Mouse (Mus musculus) forebrain, embryonic 13.5 days (tissue): ENCODE measurements around the gene Med24. TPM values are rescaled to one million over a fixed set of nuclear protein-coding genes. Genes with fewer than 3 reads are reported as not detected.

Experiments
- ATAC-seq: fragments of 200-750 bp; cut with Nextera tagmentation; 2 replicates; pipeline ENCODE4 v1.8.0; 2017
- H3K27ac ChIP-seq: fragments of 300-500 bp; sonication (generic); 2 replicates; pipeline ENCODE4 v1.5.1; 2015; ENCODE audit warnings: inconsistent platforms, mild to moderate bottlenecking, moderate library complexity
- H3K27me3 ChIP-seq: fragments of 300-500 bp; sonication (generic); 2 replicates; pipeline ENCODE4 v1.6.1; 2015; ENCODE audit warnings: mild to moderate bottlenecking, inconsistent platforms
- H3K36me3 ChIP-seq: fragments of 300-500 bp; sonication (generic); 2 replicates; pipeline ENCODE4 v1.6.1; 2015; ENCODE audit warnings: mild to moderate bottlenecking, inconsistent platforms; ENCODE audit not compliant: poor library complexity, severe bottlenecking
- H3K4me1 ChIP-seq: fragments of 300-500 bp; sonication (generic); 2 replicates; pipeline ENCODE4 v1.6.1; 2015; ENCODE audit warnings: inconsistent platforms
- H3K4me2 ChIP-seq: fragments of 300-500 bp; sonication (generic); 2 replicates; pipeline ENCODE4 v1.6.1; 2015; ENCODE audit warnings: inconsistent platforms, mild to moderate bottlenecking, moderate library complexity
- H3K4me3 ChIP-seq: fragments of 300-500 bp; sonication (generic); 2 replicates; pipeline ENCODE4 v1.5.1; 2015; ENCODE audit warnings: mild to moderate bottlenecking, inconsistent platforms
- H3K9ac ChIP-seq: fragments of 300-500 bp; sonication (generic); 2 replicates; pipeline ENCODE4 v1.6.1; 2015; ENCODE audit warnings: mild to moderate bottlenecking, inconsistent platforms
- H3K9me3 ChIP-seq: fragments of 300-500 bp; sonication (generic); replicated peaks from 2 replicates; pipeline ENCODE4 v1.6.1; 2016; ENCODE audit warnings: inconsistent platforms
- WGBS: fragments of 180-500 bp; shearing (Covaris S2); methylation state at CpG from one replicate; pipeline ENCODE4 v1.1.7; 2015; 5-methylcytosine and 5-hydroxymethylcytosine counted together
- polyA plus RNA-seq: library from polyadenylated mRNA; unstranded; fragments of >200 nt; fragmentation: Nextera tagmentation; extraction: Ambion mirVana; gene quantifications from 2 replicates; pipeline ENCODE4 v1.2.1, GENCODE M21; 2015

The Med24 gene
- polyA plus RNA-seq, 1 experiment from 2014 or later: 79.0 TPM

DNA sequence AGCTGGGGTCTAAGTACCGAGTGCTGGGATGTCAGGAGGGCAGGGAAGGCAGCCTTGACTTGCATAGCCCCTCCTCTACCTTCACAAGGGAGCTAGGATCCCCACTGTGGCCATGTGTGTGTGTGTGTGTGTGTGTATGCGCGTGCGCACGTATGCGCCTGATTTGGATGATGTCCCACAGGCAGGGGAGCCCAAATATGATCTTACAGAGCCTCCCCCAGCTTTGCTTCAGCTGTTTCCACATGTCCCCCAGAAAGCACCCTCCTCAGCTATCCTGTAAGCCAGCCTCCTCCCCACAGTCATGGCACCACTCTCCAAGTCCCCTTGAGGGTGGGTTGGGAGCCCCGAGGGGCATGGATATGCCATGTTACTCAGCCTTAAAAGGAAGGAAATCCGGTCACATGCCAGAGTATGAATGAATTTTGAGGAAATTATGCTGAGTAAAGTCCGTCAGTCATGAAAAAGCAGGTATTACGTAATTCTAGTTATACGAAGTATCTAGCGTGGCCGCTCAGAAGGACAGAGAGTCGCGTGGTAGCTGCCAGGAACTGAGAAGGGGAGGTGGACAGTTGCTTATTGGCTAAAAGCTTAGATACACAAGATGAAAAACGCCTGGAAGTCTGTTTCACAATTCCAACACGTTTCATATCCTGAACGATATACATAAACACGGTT is 20.8 kb downstream of the Med24 start:
- 91% methylated on average over 19 of the region's 19 CpGs for WGBS
- peaks cover 95% of the 10 kb centered on the region for H3K36me3 ChIP-seq
- H3K4me3 ChIP-seq: no peak overlapping the region
- H3K4me2 ChIP-seq: no peak overlapping the region
- H3K27ac ChIP-seq: no peak overlapping the region
- H3K27me3 ChIP-seq: no peaks in the 10 kb centered on the region
- no peaks in the 10 kb centered on the region for H3K9me3 ChIP-seq
- H3K4me1 ChIP-seq: no peaks in the 10 kb centered on the region
- ATAC-seq: no peak
- no peak overlapping the region for H3K9ac ChIP-seq

DNA sequence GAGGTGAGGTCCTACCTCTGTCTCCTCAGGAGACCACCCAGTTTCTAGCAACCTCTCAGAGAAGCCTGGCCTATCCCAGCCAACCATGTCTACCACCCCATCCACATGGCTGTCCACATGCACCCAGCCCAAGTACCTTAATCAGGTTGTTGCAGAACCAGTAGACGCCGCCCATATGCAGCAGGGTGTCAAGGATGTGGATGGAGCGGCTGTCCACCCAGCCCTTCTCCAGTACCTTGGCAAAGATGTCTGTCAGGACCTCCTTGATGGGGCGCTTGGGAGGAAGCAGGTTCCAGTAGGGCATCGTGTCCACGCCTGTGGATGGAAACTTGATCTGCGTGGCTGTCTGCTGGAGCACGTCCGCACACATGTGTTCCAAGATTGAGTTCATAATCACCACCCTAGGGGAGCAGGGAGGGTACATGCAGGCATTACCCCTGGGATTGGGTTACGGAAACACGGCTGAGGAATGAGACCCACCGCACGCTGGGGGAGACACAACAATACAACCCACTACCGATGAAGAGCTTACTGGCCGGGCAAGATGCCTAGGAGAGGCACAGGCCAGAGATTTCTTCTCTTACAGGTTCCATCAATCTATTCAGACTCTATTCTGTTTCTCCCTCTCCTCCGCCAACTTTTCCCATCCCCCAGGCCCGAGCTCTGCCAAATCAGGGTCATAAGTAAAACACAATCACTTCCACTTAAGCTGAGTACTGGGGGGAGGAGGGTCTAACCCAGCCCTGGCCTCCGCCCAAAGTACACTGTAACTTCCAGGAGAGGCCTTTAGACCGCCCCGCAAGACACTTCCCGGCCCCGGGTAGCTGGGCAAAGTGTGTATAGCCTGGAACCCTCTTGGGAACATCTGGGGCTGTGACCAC is 21.6 kb downstream of the Med24 start:
- WGBS: 92% methylated on average over 22 of the region's 22 CpGs
- Histone ChIP-seq H3K9me3 (no peaks in the 10 kb centered on the region), H3K4me1 (0 out of 2 replicates have a peak, but pooled peaks cover under 1% of the 10 kb centered on the region), H3K27me3 (no peaks in the 10 kb centered on the region), H3K27ac (no peak overlapping the region), H3K36me3 (peaks cover 89% of the 10 kb centered on the region), H3K4me2 (no peak overlapping the region), H3K9ac (no peak overlapping the region), H3K4me3 (no peak overlapping the region)
- no peak for ATAC-seq

DNA sequence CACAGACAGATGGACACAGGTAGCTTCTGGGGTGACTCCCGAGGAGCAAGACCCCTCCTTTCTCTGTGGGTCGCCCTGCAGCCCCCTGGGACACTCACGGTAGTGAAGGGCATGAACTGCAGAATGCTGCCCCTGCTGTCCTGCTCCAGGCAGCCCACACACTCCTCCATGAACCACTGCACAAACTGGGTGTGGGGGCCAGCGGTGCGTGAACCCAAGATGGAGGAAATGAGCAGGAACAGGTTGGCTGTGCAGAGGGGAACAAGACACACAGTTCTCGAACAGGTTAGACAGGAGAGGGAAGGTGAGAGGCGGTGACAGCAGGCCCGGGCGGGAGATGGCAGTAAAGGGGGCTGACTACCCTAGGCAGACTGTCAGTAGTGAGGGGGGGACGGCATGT is 24.2 kb downstream of the Med24 start:
- H3K27ac ChIP-seq: no peak overlapping the region
- no peak for ATAC-seq
- no peak overlapping the region for H3K4me3 ChIP-seq
- peak overlapping the region; percentile 26; the same call in 1 of the 2 replicates for H3K9ac ChIP-seq
- no peaks in the 10 kb centered on the region for H3K27me3 ChIP-seq
- 0 out of 2 replicates have a peak, but pooled peaks cover 6% of the 10 kb centered on the region for H3K4me1 ChIP-seq
- H3K4me2 ChIP-seq: no peak overlapping the region
- H3K36me3 ChIP-seq: peaks cover 68% of the 10 kb centered on the region
- 87% methylated on average over 10 of the region's 10 CpGs for WGBS
- H3K9me3 ChIP-seq: no peaks in the 10 kb centered on the region

DNA sequence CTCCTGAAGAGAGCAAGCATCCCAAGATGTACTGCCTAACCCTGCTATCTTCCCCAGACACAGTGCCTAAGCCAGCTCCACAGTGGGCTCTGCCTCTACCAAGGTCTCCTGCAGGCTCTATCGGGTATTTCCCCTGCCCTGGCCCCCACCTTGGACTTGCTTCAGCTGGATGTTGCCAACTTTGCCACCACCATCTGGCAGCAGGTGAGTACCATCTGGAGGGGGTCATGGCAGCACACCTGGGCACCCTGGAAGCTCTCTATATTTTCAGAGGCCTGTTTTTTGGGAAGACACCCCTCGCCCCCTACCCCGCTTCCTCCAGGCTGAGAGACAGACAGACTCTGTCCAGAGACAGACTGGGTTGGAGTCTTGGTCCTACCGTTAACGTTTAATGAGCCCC is 26.9 kb downstream of the Med24 start:
- no peak overlapping the region for H3K4me2 ChIP-seq
- WGBS: 64% methylated on average over 5 of the region's 5 CpGs
- H3K4me3 ChIP-seq: no peak overlapping the region
- no peaks in the 10 kb centered on the region for H3K27me3 ChIP-seq
- peaks cover 41% of the 10 kb centered on the region for H3K36me3 ChIP-seq
- no peak overlapping the region for H3K9ac ChIP-seq
- no peaks in the 10 kb centered on the region for H3K9me3 ChIP-seq
- H3K27ac ChIP-seq: no peak overlapping the region
- no peak for ATAC-seq
- H3K4me1 ChIP-seq: 0 out of 2 replicates have a peak, but pooled peaks cover 6% of the 10 kb centered on the region

DNA sequence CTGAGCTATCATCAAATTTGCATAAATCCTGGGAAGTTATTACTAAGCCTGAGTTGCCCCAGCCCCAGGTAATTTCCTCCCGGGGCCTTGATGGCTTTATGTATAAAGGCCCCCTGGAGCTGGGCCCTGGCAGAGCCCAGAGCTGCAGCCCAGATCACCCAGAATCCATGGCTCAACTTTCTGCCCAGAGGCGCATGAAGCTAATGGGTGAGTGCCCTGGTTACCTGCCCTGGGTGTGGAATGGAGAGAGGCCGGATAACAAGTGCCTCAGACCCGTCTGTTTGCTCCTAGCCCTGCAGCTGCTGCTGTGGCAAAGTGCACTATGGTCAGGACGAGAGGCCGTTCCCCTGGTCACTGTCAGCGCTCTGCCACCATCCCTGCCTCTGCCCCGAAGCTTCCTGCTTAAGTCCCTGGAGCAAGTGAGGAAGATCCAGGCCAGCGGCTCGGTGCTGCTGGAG is 28.0 kb downstream of the Med24 start, which contains the start of gene Csf3:
TSS of gene Csf3 (plus strand) at position 51 of the 458 bp plus-strand sequence.
- H3K4me1 ChIP-seq: 0 out of 2 replicates have a peak, but pooled peaks cover 6% of the 10 kb centered on the region
- no peak within 1 kb of the TSS for H3K27ac ChIP-seq
- H3K9ac ChIP-seq: 0 out of 2 replicates have a peak within 1 kb of the TSS, but pooled peaks have one; percentile 30
- no peak for ATAC-seq
- peaks cover 36% of the 10 kb centered on the region for H3K36me3 ChIP-seq
- no peaks in the 10 kb centered on the region for H3K9me3 ChIP-seq
- no peak within 1 kb of the TSS for H3K4me2 ChIP-seq
- WGBS: 36% methylated on average over 10 of the region's 10 CpGs
- no peaks in the 10 kb centered on the region for H3K27me3 ChIP-seq
- H3K4me3 ChIP-seq: no peak within 1 kb of the TSS

DNA sequence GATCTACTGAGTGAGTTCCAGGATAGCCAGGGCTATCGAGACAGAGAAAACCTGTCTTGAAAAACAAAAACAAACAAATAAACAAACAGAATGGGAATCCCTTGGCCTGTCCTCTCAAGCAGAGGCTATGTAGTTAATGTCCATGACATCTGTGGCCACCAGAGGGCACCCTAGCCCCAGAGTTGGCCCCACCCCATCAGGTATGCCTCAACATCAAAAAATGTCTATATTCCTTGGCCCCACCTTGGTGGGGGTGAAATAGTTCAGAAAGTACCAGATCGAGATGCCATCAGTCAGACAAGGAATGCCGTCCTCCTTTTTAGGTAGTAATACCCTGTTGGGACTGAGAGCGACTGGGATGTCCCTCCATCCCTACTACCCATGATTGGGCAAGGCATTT is 29.3 kb downstream of the Med24 start:
- H3K4me3 ChIP-seq: no peak overlapping the region
- H3K4me2 ChIP-seq: no peak overlapping the region
- 0 out of 2 replicates have a peak, but pooled peaks cover 6% of the 10 kb centered on the region for H3K4me1 ChIP-seq
- H3K27me3 ChIP-seq: no peaks in the 10 kb centered on the region
- 54% methylated on average over 4 of the region's 4 CpGs for WGBS
- no peak for ATAC-seq
- no peak overlapping the region for H3K9ac ChIP-seq
- H3K27ac ChIP-seq: no peak overlapping the region
- no peaks in the 10 kb centered on the region for H3K9me3 ChIP-seq
- H3K36me3 ChIP-seq: peaks cover 36% of the 10 kb centered on the region

DNA sequence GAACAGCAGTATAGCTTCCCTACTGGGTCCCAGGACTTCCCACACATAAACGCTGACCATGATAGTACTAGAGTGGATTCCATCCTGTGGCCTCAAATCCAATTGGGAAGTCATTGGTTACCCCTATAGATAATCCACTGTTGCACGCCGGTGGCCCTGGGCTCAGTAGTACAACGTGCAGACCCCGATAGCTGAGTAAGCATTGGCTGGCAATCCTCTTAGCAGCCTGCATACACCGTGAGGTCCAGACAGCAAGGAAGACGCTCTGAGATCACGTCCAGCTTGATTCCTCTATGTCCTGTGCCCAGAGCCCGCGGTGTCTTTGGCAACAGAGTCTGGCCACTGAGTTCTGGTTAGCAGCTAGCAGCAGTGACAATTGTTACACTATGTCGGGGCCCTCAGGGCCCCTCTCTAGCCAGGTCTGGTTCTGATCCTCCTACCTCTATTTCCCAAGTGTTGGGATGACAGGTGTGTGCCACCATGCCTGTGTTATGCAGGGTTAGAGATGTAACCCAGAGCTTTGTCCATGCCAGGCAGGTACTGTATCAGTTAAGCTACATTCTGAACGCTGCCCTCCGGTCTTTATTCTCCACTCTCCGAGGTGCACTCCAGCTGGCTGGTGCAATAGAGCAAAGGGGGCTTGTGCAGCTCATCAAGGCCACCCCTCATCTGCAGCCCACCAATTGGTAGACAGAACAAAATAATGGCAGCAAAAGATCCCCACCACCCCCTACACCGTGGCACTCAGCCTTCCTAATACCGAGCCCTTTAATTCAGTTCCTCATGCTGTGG is 30.2 kb downstream of the Med24 start:
- Histone ChIP-seq H3K9me3 (no peaks in the 10 kb centered on the region), H3K9ac (no peak overlapping the region), H3K27ac (no peak overlapping the region), H3K4me1 (0 out of 2 replicates have a peak, but pooled peaks cover 6% of the 10 kb centered on the region), H3K4me2 (no peak overlapping the region), H3K4me3 (no peak overlapping the region), H3K27me3 (no peaks in the 10 kb centered on the region), H3K36me3 (peaks cover 36% of the 10 kb centered on the region)
- ATAC-seq: no peak
- 89% methylated on average over 16 of the region's 16 CpGs for WGBS

DNA sequence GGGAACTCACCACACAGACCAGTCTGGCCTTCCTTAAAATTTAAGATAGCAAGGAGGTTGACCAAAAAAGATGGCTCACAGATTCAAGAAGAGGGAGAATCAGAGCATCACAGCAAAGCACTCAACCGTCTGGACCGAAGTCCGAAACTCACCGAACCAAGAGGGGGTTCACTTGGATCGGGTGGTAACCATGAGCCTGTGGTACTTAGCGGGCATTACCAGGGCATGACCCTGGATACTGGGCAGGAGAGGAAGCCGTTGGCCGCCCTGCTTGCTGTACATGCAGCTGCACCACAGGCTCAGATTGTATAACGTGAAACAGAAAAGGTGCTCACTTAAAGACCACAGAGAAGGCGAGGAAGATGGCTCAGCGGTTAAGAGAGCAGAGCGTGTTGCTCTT is 32.0 kb downstream of the Med24 start:
- Histone ChIP-seq H3K9ac (no peak overlapping the region), H3K4me2 (no peak overlapping the region), H3K27ac (no peak overlapping the region), H3K4me3 (no peak overlapping the region), H3K36me3 (peaks cover 47% of the 10 kb centered on the region), H3K9me3 (no peaks in the 10 kb centered on the region), H3K27me3 (no peaks in the 10 kb centered on the region), H3K4me1 (0 out of 2 replicates have a peak, but pooled peaks cover under 1% of the 10 kb centered on the region)
- 91% methylated on average over 12 of the region's 12 CpGs for WGBS
- no peak for ATAC-seq

DNA sequence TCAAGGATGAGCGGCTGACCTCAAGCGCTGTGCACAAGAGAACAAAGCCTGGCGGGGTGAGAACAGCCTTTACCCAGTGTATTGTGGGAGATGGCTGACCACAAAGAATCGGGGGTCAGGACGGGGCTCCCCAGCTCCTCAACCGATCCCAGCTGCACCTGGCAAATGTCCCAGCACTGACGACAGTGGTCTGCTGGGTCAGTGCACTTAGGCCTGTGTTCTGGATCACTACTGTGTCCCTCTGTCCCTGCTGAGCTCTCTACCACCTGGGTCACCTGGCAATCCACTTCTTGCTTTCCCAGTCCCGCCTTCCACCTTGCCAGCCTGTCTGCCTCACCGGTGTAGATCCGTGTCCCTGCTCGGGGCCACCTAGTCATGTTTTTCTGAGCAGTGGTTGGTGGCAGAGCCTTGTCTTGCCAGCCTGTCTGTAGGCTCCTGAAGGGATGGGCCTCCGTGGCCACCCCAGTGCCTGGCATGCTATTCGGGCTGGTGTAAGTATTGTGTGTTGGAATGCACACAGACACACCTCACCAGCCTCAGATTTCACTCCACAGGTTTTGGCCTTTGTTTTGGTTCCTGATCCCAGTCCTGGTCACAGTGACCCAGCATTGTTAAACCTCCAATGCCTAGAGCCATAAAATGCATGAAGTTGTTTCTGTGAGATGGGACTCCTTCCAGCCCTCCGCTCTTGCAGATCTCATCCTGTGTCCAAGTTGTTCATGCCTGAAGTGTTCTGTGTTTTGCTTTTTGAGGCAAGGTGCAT is 32.6 kb downstream of the Med24 start:
- H3K4me2 ChIP-seq: no peak overlapping the region
- H3K27ac ChIP-seq: no peak overlapping the region
- whole genome bisulfite sequencing: 91% methylated on average over 14 of the region's 14 CpGs
- H3K27me3 ChIP-seq: no peaks in the 10 kb centered on the region
- no peaks in the 10 kb centered on the region for H3K9me3 ChIP-seq
- ATAC-seq: no peak
- H3K4me1 ChIP-seq: no peaks in the 10 kb centered on the region
- no peak overlapping the region for H3K9ac ChIP-seq
- peaks cover 52% of the 10 kb centered on the region for H3K36me3 ChIP-seq
- no peak overlapping the region for H3K4me3 ChIP-seq

DNA sequence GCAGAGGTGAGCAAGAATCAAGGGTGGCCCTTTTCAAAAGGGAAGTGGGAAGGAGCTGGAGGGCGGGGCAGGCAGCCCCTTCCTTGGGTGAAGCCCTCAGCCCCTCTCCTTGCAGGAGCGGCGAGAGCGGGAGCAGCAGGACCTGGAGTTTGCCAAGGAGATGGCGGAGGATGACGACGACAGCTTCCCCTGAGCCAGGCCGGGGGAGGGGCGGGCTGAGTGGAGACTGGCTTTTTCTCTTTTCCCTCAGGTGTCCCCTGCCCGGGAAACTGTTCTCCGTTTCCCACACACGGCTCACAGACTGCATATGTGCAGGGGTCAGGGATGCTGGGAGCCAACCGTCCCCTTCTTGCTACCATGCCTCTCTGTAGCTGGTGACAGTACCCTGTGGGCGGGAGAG is 33.8 kb downstream of the Med24 start:
- Histone ChIP-seq H3K27ac (no peak overlapping the region), H3K4me2 (no peak overlapping the region), H3K4me1 (no peaks in the 10 kb centered on the region), H3K9me3 (no peaks in the 10 kb centered on the region), H3K9ac (no peak overlapping the region; the same call in 1 of the 2 replicates), H3K27me3 (no peaks in the 10 kb centered on the region), H3K36me3 (peaks cover 65% of the 10 kb centered on the region), H3K4me3 (no peak overlapping the region)
- WGBS: 71% methylated on average over 14 of the region's 14 CpGs
- no peak for ATAC-seq

DNA sequence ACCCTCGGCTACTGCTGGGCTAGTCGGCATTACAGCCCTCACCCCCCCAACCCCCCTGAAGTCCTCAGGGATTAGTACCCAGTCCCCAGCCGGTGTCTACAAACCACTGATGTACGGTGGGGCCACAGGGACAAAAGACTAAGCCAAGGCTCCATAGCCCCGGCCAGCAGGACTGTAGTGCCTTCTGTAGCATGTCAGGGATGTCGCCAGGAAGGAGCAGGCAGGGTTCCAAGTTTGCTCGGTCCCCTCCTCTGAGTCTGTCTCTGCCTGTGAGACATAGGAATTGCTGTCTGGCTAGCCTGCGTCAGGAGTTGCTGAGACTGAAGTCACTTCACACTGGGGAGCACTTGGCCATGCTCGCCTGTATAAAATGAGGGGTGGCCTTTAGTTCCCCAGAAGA is 34.9 kb downstream of the Med24 start:
- H3K27me3 ChIP-seq: no peaks in the 10 kb centered on the region
- WGBS: 84% methylated on average over 9 of the region's 9 CpGs
- H3K4me1 ChIP-seq: no peaks in the 10 kb centered on the region
- no peak overlapping the region for H3K9ac ChIP-seq
- H3K36me3 ChIP-seq: peaks cover 76% of the 10 kb centered on the region
- H3K9me3 ChIP-seq: no peaks in the 10 kb centered on the region
- H3K4me3 ChIP-seq: no peak overlapping the region
- no peak overlapping the region for H3K27ac ChIP-seq
- H3K4me2 ChIP-seq: no peak overlapping the region
- no peak for ATAC-seq
